Mouse (Mus musculus): ENCODE data around the gene Ift140.

The Ift140 gene

GRCm38 (mm10) chr17:25015655-25016291 lies at the start of gene Ift140, which contains the start of gene Cramp1l:
Gene Ift140, plus strand, starts transcription at chr17:25016085.
Gene Cramp1l, minus strand, starts transcription at chr17:25015788.
- in situ Hi-C loops (cut with MboI) = no loop called here

GRCm38 (mm10) chr17:24987221-24987620 lies 28.7 kb upstream of the Ift140 start:
- in situ Hi-C loops (cut with MboI) = no loop called here

GRCm38 (mm10) chr17:24994721-24995120 lies 21.2 kb upstream of the Ift140 start:
- in situ Hi-C loops (cut with MboI) = no loop called here

- in situ Hi-C loops (cut with MboI) = no loop called here
Measured at GRCm38 (mm10) chr17:25005102-25005501, 10.8 kb upstream of the Ift140 start.

GRCm38 (mm10) chr17:25007480-25007879 lies 8.4 kb upstream of the Ift140 start:
- in situ Hi-C loops (cut with MboI) = no loop called here

GRCm38 (mm10) chr17:25013606-25014501 lies 2.0 kb upstream of the Ift140 start:
- in situ Hi-C loops (cut with MboI) = no loop called here

GRCm38 (mm10) chr17:25014841-25015570 lies 879 bp upstream of the Ift140 start:
- in situ Hi-C loops (cut with MboI) = no loop called here

- in situ Hi-C loops (cut with MboI) = no loop called here
Measured at GRCm38 (mm10) chr17:25016292-25017132, 627 bp downstream of the Ift140 start.

- in situ Hi-C loops (cut with MboI) = no loop called here
Measured at GRCm38 (mm10) chr17:25036183-25036582, 20.3 kb downstream of the Ift140 start.

- in situ Hi-C loops (cut with MboI) = no loop called here
Measured at GRCm38 (mm10) chr17:25044879-25045278, 29.0 kb downstream of the Ift140 start.

GRCm38 (mm10) chr17:25045281-25045680 lies 29.4 kb downstream of the Ift140 start:
- in situ Hi-C loops (cut with MboI) = no loop called here

- in situ Hi-C loops (cut with MboI) = no loop called here
Measured at GRCm38 (mm10) chr17:25047143-25047542, 31.3 kb downstream of the Ift140 start.

GRCm38 (mm10) chr17:25053274-25053673 lies 37.4 kb downstream of the Ift140 start:
- in situ Hi-C loops (cut with MboI) = no loop called here

GRCm38 (mm10) chr17:25057041-25057440 lies 41.2 kb downstream of the Ift140 start:
- in situ Hi-C loops (cut with MboI) = no loop called here

- in situ Hi-C loops (cut with MboI) = no loop called here
Measured at GRCm38 (mm10) chr17:25063261-25063660, 47.4 kb downstream of the Ift140 start.

- in situ Hi-C loops (cut with MboI) = no loop called here
Measured at GRCm38 (mm10) chr17:25063872-25064271, 48.0 kb downstream of the Ift140 start.

- in situ Hi-C loops (cut with MboI) = no loop called here
Measured at GRCm38 (mm10) chr17:25064351-25064750, 48.5 kb downstream of the Ift140 start.

- in situ Hi-C loops (cut with MboI) = no loop called here
Measured at GRCm38 (mm10) chr17:25065189-25065588, 49.3 kb downstream of the Ift140 start.

GRCm38 (mm10) chr17:25066595-25066994 lies 50.7 kb downstream of the Ift140 start:
- in situ Hi-C loops (cut with MboI) = no loop called here

GRCm38 (mm10) chr17:25067442-25067851 lies 51.6 kb downstream of the Ift140 start:
- in situ Hi-C loops (cut with MboI) = no loop called here

GRCm38 (mm10) chr17:25068690-25069089 lies 52.8 kb downstream of the Ift140 start:
- in situ Hi-C loops (cut with MboI) = no loop called here

All from mature B cell (primary cell).